Mouse (Mus musculus) layer of hippocampus, adult 11-12 months (tissue): Measurements from ENCODE around the gene Gas7.

Experiments
- DNase-seq: peaks from one replicate; pipeline ENCODE4 v3.0.0; 2022; ENCODE audit warnings: low spot score

Gene Gas7

DNA sequence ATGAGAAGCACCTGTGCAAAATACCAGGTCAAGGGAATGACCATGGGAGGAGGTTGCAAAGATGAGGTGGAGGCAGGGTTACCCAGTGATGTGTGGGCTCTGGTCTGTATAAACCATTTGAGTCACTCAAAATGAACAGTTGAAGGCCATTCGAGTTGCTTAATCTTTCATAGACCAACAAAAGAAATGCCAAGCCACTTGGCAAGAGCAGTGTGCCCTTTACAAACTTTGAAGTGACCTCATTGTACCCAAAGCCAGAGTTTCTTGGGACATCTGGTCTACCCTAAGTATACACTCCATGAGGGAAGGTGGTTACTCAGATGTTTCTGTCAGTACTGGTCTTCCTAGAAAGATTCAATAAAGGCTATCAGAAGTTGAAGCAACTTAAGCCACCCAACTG, 80.5 kb downstream of the Gas7 start:
- no peak for DNase-seq

DNA sequence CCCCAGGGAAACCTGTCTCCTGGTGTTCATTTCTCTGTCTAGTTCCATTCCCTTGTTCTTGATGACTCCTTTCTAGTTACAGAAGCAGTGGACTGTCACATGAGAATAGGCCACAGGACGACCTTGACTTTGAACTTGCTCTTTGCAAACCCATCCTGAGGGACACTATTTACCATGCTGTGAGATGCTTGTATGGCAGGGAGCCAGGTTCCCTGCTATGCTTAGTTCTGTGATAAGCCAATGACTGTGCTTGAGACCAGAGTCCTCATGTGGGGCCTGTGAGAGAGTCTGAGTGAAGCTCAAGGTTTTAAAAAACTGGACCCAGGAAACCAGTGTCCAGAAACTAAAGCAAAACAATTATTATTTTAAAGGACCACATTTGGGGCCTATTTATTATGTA, 81.2 kb downstream of the Gas7 start:
- no peak for DNase-seq

DNA sequence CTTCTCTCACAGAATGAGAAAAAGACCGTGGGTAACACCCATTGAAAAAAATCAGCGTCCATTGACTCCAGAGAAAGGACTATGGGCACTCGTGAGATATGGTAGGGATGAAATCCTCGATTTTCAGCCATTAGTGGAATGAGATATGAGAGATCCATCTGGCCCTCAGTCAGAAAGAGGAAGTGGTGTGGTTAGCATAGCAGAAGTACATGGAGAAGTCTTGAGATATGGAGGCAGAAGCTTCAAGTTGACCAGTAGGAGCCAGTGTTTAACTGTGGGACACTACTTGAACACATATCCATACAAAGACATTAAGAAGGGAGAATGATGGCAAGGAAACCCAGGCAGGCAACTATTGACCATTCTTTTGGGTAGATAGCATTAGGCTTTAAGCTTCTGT, 82.1 kb downstream of the Gas7 start:
- DNase-seq, result no peak

DNA sequence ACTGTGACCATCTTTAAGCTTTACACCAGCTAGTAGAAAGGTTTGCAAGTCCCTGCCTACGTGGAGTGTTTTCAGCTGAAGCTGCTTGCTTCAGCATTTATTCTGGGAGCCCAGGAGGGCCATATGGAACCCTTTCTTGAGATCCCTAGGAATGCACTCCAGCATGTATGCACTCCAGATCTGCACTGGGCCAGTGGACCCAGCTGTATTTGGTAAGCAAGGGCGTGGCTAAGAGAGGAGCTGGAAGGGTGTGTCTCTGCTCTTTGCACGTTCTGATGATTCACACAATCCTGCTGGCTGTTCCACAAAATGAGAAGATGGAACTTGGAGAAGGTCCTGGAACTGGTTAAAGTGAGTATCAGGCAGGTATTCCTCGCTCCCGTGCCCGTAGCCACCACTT, 83.3 kb downstream of the Gas7 start:
- DNase-seq, result no peak

DNA sequence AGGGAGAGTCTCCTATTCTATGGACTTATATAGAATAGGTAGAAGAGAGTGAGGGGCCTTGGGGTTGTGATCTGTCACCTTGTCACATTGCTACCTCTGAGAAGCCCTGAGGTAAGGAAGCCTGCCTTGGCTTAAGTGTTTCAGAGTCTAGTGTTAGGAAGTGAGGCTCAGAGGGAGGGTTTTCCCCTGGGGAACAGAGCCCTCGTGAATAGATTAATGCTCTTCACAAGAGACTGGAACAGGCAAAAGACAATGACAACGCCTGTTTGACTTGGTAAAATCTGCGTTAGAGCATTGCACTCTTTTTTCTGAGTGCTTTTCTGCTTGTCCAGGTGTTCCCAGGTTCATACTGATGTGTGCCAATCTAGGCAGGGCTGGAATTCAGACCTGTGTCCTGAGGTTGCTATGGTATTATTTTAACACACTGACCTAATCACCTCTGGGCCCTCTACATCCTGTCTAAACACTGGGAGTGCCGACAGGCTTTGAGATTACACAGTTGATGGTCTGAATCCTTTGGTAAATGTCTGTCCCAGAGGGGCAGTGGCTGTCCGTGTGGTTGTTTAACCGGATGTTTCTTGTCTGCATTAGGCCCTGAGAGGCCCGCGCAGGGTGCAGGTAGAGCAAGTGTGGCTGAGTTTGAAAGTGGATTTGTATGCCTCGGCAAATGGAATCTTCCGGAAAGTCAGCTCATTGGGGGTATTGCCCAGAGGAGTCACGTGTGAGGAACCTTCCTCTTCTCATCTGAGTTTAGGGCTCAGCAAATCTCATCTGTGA, 89.6 kb downstream of the Gas7 start:
- DNase-seq, result no peak

DNA sequence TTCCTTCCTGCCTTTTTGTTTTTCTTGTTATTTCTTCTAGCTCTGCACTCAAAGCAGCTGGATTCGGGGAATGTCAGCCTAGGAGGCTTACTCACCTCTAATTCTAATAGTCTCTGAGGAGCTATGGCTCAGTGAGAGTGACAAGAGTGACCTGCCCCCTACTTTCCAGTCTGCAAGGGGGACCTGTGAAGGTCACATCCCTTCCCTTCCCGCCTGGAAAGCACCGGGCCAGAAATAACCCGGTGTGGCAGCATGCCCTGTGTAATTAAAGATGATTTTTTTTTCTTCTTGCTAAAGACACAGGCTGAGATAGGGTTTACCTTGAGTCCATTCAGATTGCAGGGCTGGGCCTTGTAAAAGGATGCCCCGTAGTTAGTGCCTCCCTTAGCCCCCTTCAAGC, 91.3 kb downstream of the Gas7 start:
- no peak for DNase-seq

DNA sequence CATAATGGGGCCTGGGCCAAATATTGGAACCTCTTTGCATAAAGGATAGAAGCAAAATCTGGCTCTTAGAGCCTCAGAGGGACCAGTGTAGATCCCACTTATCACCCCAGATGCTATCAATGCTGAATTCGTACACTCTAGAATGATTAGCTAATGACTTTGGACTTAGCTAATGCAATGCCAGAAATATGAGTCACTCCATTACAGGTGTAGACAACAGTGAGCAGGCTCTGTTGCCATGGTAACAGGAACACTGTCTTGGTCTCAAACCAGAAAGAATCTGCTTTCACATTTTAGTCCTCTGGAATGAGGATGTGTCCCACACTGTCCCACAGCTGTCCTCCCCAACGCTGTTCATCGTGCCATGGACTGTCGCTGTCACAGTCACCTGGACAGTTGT, 94.1 kb downstream of the Gas7 start:
- DNase-seq, result no peak

DNA sequence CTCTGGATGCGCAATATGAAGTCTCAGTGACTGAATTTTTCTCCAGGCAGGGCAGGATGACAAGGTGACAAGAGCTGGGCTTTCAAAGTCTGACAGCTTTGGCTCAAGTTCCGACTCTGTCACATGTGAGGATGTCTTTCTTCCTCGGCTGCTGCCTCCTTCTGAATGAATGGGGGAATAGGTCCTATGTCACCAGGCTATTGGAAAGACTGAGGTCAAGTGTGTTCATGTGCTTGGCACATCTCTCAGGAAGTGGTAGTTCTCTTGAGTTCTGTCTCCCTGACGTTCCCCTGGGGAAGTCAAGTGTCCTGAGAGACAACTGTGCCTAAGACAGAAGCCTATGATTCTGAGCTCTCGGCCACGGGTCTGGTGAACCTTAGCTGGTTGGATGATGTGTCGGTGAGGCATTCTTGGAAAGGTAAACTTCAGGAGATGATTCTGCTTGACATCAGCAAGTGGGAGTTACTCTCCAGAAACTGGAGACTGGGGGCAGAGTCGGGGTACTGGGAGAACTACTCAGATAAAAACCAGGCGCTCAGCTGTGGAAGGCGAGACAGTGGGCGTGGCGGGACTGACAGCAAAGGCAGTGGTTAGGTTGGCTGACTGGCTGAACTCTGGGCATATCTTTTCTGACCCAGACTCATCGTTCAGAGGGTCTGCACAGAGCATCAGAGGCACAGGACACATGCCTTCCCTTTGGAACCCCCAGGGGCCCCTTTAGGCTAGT, 94.7 kb downstream of the Gas7 start:
- DNase-seq, result no peak

DNA sequence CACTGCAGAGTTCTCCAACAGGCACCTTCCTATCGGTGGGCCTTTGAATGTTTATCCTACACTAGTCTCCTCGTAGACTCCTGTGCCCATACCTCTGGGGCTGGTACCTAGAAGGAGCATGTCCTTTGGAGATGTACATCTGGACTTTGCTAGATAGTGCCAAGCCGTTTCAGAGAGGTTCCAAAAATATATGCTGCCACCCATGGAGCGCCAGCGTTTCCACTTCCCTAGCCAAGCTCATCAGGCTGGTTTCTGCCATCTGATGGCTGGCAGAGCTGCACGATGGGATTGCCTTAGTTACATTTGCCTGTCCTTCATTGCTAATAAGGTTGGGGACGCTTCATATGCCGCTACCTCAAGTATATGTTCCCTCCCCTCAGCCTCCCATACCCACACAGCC, 97.2 kb downstream of the Gas7 start:
- DNase-seq, result peak; percentile 50

DNA sequence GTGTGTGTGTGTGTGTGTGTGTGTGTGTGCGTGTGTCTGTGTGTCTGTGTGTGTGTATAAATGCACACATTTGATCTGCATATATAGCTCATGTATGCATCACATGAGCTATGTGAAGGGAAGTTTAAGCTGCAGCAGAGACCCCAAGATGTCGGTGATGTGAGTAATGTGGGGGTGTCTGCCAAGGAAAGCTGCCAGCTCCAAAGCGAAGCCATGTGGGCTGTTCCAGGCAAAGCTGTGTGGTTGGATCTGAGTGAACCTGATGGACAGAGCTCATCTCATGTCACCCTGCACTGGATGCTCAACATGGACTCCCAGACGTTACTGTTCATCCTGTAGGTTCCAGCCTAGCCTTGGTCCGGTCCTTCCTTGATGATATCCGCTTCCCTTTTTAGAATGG, 99.0 kb downstream of the Gas7 start:
- DNase-seq, result peak; percentile 49

DNA sequence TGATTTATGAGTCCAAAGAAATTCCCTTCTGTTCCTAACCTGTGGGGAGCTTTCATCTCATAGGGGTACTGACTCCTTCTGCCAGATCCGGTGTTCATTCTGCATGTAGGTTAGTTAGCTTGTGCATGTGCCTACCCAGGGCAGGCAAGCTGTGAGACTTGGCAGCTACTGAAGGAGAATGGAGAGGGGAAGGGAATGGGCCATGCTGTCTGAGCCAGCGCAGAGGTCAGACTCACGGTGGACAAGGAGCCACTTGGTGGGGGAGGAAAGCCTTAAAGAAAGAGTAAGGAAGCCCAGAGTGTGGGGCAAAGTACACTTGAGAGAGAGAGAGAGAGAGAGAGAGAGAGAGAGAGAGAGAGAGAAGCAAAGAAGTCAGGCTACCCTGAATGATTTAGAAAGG, 101.1 kb downstream of the Gas7 start:
- no peak for DNase-seq

DNA sequence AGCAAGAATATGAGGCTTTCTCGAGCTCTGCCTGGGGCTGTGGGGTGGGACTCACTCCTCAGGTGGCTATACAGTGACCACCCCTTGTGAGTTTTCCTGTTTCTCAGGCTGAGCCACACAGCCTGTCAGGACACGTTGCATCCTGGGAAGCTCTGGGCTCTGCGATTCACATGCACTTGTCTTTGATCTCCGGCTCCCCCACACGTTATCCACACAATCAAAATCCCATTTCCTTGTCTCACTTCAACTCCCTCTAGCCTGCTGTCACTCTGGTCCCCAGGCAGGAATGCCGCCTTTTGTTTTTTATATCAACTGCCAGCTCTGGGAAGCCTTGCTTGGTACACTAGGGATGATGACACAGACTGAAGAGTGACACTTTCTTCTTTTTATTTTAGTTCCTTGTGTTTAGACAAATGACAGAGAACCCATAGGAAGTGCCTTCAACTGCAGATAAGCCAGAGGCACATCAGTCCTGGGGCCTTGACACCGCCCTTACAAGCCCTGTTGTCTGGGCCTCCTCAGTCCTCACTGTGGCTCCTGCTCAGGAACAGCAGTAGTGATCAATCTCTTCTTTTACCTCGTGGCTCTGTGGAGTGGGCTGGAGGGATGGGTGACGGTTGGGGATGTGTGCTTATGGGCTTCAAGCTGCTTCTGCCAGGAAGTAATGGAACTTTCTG, 103.7 kb downstream of the Gas7 start:
- DNase-seq, result no peak

DNA sequence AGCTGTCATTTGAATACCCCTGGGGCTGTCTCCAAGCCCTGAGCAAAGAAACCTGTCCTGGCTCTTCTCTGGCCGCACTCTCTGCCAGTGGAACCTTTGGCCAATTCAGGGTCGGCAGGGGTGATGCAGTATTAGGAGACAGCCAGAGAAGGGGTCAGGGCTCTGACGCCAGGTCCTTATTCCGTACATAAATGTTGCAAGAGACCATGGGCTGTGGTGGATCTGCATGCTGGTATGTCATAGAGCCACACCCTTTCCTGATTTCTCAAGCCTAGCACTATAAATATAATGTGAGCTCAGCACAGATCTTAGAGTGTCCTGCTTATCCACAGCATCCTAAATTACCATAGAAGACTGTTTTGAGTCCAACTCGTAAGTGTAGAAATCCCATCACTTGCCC, 104.3 kb downstream of the Gas7 start:
- DNase-seq, result no peak

DNA sequence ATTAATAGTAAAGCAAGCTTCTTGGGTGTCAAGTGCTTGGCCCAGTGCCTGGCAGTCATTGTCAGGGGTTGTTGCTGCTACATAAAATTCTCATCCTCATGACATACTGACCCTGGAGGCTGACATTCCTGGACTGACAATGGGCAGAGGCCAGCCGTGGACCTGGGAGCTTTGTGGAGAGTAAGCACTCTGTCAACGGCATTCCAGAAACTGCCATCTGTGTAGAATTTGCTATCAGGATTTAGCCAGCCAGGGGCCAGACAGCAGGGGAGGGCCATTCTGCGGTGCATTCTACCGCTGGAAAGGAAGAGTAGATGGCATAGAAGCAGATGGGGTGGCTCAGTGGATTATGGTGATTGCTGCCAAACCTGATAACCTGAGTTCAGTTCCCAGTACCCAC, 106.4 kb downstream of the Gas7 start:
- DNase-seq, result no peak

DNA sequence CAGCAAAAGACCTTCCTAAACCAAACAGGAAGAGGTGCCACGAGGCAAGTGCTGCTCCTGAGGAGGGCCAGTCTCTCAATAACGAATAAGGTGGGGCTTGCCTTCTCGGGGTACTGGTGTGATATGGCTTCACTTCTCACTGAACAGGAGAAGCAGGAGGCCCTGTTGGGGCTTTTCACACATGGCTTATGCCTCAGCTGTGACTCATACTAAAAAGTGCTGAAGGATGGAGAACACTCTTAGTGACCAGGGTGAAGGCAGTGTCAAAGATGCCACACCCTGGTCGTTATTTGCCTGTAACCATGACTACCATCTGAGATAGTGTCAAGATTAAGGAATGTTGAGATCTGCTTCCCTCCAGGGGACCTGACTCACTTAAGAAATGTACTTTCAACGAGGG, 107.9 kb downstream of the Gas7 start:
- DNase-seq, result no peak

DNA sequence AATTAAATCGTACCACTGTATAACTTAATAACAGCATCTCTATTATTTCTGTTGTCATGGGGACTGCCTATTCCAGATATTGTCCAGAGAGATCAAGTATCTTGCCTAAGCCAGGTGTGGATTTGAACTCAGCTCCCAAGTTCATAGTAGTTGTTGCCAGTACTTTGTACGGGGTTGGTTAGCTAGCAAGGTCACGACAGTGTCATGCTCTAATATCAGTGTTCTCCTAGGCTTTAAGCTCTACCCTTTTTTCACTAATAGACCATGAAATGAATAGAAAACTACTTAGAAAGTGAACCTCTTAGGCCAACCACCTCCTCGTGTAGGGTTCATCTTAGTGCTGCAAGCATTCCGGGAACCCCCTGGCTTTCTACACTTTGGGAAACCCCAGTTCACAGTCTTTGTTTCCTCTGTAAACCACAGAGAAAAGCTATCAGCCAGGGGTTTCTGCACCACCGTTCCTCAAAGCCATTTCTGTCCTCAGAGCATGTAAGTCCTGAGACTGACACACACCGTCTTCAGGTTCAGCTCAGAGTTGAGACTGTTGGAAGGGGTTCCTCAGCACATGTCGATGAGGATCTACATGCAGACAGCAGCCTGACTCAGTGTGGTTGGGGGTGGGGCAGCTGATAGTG, 108.9 kb downstream of the Gas7 start:
- DNase-seq, result no peak

DNA sequence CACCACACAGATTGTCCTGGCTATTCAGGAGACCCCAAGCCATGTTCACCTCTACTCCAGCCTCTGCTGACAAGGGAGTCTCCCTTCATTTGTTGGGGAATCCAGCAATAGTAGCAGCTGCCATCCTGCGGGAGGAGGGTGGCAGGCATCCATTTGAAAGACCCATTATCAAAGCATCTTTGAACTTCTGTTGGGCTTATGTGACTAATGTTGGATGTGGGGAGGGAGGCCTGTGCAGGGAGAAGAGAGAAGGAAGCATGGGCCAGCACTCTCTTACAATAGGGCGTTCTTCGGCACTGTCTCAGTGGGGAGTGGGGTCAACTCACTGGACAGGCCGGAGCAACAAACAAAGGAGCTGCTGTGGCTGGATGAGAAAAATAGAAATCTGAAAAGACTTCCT, 110.3 kb downstream of the Gas7 start:
- DNase-seq, result peak; percentile 32

DNA sequence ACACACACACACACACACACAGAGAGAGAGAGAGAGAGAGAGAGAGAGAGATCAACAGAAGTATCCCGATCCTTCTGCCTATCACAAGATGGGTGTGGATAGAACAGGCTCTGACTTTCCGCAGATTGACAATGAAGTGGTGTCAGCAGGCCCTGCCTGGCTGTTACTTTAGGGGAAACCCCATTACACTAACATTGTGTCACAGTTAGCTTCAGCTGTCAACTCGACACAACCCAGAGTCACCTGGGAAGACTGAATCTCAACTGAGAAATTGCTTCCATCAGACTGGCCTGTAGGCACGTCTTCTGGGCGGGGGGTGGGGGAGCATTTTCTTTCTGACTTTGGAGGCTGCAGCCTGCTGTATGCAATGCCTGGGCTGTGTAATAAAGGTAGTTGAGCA, 111.5 kb downstream of the Gas7 start:
- no peak for DNase-seq

DNA sequence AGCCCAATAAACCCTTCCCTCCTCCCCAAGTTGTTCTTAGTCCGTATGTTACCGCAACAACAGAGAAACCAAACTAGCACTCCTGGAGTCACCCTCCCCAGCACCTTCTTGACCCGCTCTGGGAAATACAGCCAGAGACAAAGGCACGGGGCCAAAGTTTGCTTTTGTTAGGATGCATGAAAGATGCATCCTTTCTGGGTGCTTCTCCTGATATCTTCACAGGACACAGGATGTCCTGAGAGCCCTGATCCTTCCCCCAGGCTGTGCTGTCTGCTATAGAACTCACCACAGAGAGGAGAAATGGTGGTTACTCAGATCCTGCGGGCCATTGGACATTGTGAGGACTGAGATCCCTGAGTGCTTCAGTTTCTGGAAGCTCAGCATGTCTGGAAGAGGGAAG, 111.9 kb downstream of the Gas7 start:
- no peak for DNase-seq

DNA sequence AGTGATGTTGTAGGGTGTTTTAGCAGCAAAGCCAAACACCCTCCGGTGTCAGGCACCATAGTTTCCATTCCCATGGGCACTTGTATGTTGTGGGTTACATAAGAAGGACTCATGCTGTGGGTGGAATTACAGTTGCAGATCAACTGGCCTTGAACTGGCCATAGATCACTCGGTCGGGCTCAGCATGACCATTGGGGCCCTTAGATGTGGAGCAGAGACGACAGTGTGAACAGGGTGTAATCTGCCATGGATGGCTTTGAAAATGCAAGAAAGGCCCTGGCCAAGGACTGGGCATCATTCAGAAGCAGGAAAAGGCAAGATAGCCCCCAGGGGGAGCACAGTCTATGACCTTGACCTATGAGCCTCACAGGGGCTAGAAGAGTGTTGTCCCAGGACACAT, 112.8 kb downstream of the Gas7 start:
- no peak for DNase-seq

DNA sequence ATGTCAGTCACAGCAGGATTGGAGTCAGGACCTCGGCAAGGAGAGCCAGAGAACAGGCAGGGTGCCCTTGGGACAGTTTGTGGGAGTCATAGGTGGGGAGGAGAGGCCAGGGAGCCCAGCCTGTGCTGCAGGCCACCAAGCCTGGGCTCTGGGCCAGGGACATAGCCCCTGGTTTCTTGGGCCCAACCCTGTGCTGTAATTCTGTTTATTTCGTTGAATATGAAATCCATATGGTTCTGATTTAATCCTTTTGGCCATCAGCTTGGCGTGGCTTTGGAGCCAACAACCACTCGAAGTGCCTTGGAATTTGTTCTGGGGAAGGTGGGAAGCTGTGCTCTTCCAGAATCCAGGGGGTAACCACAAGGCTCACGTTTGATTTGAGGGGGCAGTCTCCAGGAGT, 113.6 kb downstream of the Gas7 start:
- DNase-seq, result no peak

DNA sequence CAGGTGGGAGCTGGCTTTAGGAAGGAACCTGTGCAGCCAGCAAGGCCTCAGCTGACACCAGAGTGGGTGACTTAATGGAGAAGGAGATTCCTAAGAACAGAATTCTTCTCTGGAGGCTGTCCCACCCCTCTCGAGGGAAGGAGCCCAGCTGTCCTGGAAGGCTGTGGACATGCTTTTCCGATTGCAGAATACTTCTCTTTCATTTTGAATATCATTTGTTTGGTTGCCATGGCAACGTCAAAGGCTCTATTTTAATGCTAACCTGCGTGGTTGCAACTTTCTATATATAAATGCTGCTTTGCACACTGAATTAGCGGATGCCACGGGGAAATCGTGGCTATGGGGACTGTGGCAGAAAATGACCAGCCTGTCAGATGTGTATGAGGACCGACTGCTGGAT, 115.7 kb downstream of the Gas7 start:
- DNase-seq, result peak; percentile 62

DNA sequence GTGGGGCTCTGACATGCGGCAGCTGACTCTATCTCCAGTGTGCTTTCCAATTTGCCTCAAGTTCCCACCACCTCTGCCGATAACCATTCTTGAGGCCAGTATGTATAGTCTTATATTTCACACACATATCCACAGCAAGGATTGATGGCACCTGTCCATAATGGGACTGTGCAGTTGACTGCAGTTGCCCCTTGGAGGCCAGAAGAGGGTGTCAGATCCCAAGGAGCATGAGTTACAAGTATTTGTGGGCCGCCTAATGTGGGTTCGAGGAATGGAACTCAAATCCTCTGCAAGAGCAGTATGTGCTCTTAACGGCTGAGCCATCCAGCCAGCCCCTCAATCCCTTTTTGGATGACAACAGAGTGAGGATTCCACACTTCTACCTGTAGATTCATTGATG, 119.1 kb downstream of the Gas7 start:
- DNase-seq, result no peak
